Mouse (Mus musculus) heart, postnatal 4 days (tissue): ENCODE measurements at regions not wholly inside any gene's neighbourhood (a gene's known extent, or its start where the extent isn't known, plus 50 kb on each side); places are given as distances from the start of the nearest gene placed in this dataset.
"Not testable (repeated sequence)": the region's sequence is repeated elsewhere in the genome, so short reads cannot be mapped to it uniquely, and the experiment has no call there.

Source experiments
- DNase-seq: peaks from one replicate; pipeline ENCODE4 v3.0.0; 2021

- DNase-seq = no peak
Measured at GRCm38 (mm10) chr17:83044515-83044914, 170.6 kb upstream of the Pkdcc start.

- DNase-seq = no peak
Measured at GRCm38 (mm10) chr17:83049972-83050535, 165.0 kb upstream of the Pkdcc start.

- no peak for DNase-seq
Measured at GRCm38 (mm10) chr17:83050591-83051197, 164.4 kb upstream of the Pkdcc start.

- no peak for DNase-seq
Measured at GRCm38 (mm10) chr17:83052613-83053140, 162.4 kb upstream of the Pkdcc start.

- no peak for DNase-seq
Measured at GRCm38 (mm10) chr17:83057832-83058231, 157.3 kb upstream of the Pkdcc start.

GRCm38 (mm10) chr17:83061843-83062242 is 153.2 kb upstream of the Pkdcc start:
- DNase-seq = no peak

- DNase-seq = no peak
Measured at GRCm38 (mm10) chr17:83063848-83064247, 151.2 kb upstream of the Pkdcc start.

GRCm38 (mm10) chr17:83064376-83064775 is 150.7 kb upstream of the Pkdcc start:
- DNase-seq = not testable (repeated sequence)

GRCm38 (mm10) chr17:83069246-83069645 is 145.8 kb upstream of the Pkdcc start:
- DNase-seq = peak; percentile 70

GRCm38 (mm10) chr17:83071746-83072145 is 143.3 kb upstream of the Pkdcc start:
- no peak for DNase-seq

- DNase-seq = no peak
Measured at GRCm38 (mm10) chr17:83072175-83072574, 142.9 kb upstream of the Pkdcc start.

GRCm38 (mm10) chr17:83074893-83075292 is 140.2 kb upstream of the Pkdcc start:
- DNase-seq = no peak

GRCm38 (mm10) chr17:83077737-83078600 is 137.1 kb upstream of the Pkdcc start:
- peak; percentile 34 for DNase-seq

- peak; percentile 35 for DNase-seq
Measured at GRCm38 (mm10) chr17:83078601-83079360, 136.3 kb upstream of the Pkdcc start.

- DNase-seq = no peak
Measured at GRCm38 (mm10) chr17:83079361-83079685, 135.8 kb upstream of the Pkdcc start.

GRCm38 (mm10) chr17:83081729-83082128 is 133.4 kb upstream of the Pkdcc start:
- peak; percentile 17 for DNase-seq

GRCm38 (mm10) chr17:83083521-83083920 is 131.6 kb upstream of the Pkdcc start:
- no peak for DNase-seq

- DNase-seq = no peak
Measured at GRCm38 (mm10) chr17:83085792-83086475, 129.2 kb upstream of the Pkdcc start.

- no peak for DNase-seq
Measured at GRCm38 (mm10) chr17:83086703-83087102, 128.4 kb upstream of the Pkdcc start.

- no peak for DNase-seq
Measured at GRCm38 (mm10) chr17:83088471-83088870, 126.6 kb upstream of the Pkdcc start.

GRCm38 (mm10) chr17:83089856-83090692 is 125.0 kb upstream of the Pkdcc start:
- DNase-seq = peak; percentile 38
